Mouse (Mus musculus) neural tube, embryonic 11.5 days (tissue): Measurements from ENCODE around the gene Mapk3. TPM values are rescaled to one million over a fixed set of nuclear protein-coding genes. Genes with fewer than 3 reads are reported as not detected.

Source experiments
- ATAC-seq: fragments of 200-750 bp; cut with Nextera tagmentation; 2 replicates; pipeline ENCODE4 v1.8.0; 2017; ENCODE audit warnings: moderate number of reproducible peaks, mild to moderate bottlenecking, moderate TSS enrichment, moderate library complexity; ENCODE audit not compliant: insufficient read depth, low FRiP score, low TSS enrichment
- DNase-seq: peaks from one replicate; pipeline ENCODE4 v3.0.0-alpha.2; 2015; ENCODE audit warnings: low spot score
- H3K27ac ChIP-seq: fragments of 300-500 bp; sonication (generic); 2 replicates; pipeline ENCODE4 v1.5.1; 2014; ENCODE audit warnings: low read depth, mild to moderate bottlenecking, low read length
- H3K27me3 ChIP-seq: fragments of 300-500 bp; sonication (generic); 2 replicates; pipeline ENCODE4 v1.6.1; 2014; ENCODE audit warnings: mild to moderate bottlenecking, low read length, mixed read lengths; ENCODE audit not compliant: control insufficient read depth, insufficient read depth
- H3K36me3 ChIP-seq: fragments of 300-500 bp; sonication (generic); 2 replicates; pipeline ENCODE4 v1.6.1; 2014; ENCODE audit warnings: mild to moderate bottlenecking, low read length, moderate library complexity, mixed read lengths; ENCODE audit not compliant: control insufficient read depth, insufficient read depth
- H3K4me1 ChIP-seq: fragments of 300-500 bp; sonication (generic); 2 replicates; pipeline ENCODE4 v1.6.1; 2014; ENCODE audit warnings: low read length, mixed read lengths; ENCODE audit not compliant: control insufficient read depth, insufficient read depth
- H3K4me2 ChIP-seq: fragments of 300-500 bp; sonication (generic); 2 replicates; pipeline ENCODE4 v1.6.1; 2014; ENCODE audit warnings: low read depth, mild to moderate bottlenecking, moderate library complexity
- H3K4me3 ChIP-seq: fragments of 300-500 bp; sonication (generic); 2 replicates; pipeline ENCODE4 v1.5.1; 2014; ENCODE audit warnings: low read depth, low read length
- H3K9ac ChIP-seq: fragments of 300-500 bp; sonication (generic); 2 replicates; pipeline ENCODE4 v1.6.1; 2014; ENCODE audit warnings: mild to moderate bottlenecking, low read length
- H3K9me3 ChIP-seq: fragments of 300-500 bp; sonication (generic); 2 replicates; pipeline ENCODE4 v1.6.1; 2016; ENCODE audit warnings: low read length; ENCODE audit not compliant: control insufficient read depth
- WGBS: fragments of 180-500 bp; shearing (Covaris S2); extraction: QIAGEN DNeasy Blood & Tissue Kit; methylation state at CpG from one replicate; pipeline ENCODE4 v1.1.7; 2014; 5-methylcytosine and 5-hydroxymethylcytosine counted together
- polyA plus RNA-seq: library from polyadenylated mRNA; unstranded; fragments of >200 nt; fragmentation: Nextera tagmentation; extraction: Ambion mirVana; gene quantifications from 2 replicates; pipeline ENCODE4 v1.2.1, GENCODE M21; 2014

Gene Mapk3
- polyA plus RNA-seq, 1 experiment from 2014 or later, result 55.3 TPM

DNA sequence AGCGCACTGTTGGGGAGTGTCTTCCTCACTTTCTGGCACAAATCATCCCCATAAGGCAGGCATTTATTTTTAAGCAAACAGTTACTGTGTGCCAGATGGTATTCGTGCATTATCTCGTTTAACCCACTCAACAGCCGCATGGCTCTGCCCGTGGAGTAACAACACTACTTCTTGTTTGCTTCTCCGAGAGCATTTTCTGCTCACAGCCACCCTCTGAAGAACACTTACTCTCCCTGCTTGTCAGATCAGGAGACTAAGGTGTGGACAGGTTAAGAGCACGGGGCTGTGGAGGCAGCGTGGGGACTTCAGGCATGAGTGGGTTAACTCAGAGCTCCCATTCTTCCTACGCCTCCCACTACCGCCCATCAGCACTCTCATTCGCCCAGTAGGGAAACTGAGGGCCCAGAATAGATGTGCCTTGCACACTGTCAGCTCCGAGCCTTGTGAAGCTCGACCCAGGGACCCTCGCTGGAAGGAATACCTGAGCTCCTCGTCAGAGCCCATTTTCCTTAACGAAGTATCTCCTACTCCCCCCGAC, 3.1 kb downstream of the Mapk3 start:
- no peaks in the 10 kb centered on the region for H3K27me3 ChIP-seq
- no peak overlapping the region for H3K4me2 ChIP-seq
- no peak for ATAC-seq
- no peaks in the 10 kb centered on the region; the same call in 1 of the 2 replicates for H3K36me3 ChIP-seq
- H3K4me3 ChIP-seq, result no peak overlapping the region
- H3K4me1 ChIP-seq, result 0 out of 2 replicates have a peak, but pooled peaks cover 2% of the 10 kb centered on the region
- H3K27ac ChIP-seq, result no peak overlapping the region
- DNase-seq, result no peak
- H3K9me3 ChIP-seq, result no peaks in the 10 kb centered on the region
- 85% methylated on average over 17 of the region's 17 CpGs for WGBS
- no peak overlapping the region for H3K9ac ChIP-seq

DNA sequence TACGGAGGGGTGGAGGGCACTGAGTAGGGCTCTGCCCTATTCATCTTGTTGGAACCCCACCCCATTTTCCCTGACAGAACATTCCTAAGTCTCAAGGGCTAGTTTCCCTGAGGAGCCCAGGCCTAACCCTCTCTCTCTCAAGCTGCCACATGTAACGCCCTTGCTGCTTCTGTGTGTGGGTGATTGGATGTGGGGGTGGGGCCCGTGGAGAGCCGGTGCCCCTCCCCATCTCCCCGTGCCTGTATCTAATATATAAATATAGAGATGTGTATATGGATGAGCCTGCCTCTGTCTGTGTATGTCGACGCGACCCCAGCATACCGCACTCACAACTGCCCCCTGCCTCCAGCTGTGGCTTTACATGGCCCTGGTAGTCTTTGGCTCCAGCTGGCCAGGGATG, 6.1 kb downstream of the Mapk3 start:
- H3K4me1 ChIP-seq, result 0 out of 2 replicates have a peak, but pooled peaks cover 2% of the 10 kb centered on the region
- no peaks in the 10 kb centered on the region; the same call in 1 of the 2 replicates for H3K36me3 ChIP-seq
- H3K27ac ChIP-seq, result no peak overlapping the region
- WGBS, result 91% methylated on average over 9 of the region's 9 CpGs
- no peak overlapping the region for H3K4me2 ChIP-seq
- ATAC-seq (no peak), DNase-seq (no peak)
- H3K9me3 ChIP-seq, result no peaks in the 10 kb centered on the region
- no peak overlapping the region for H3K9ac ChIP-seq
- H3K27me3 ChIP-seq, result no peaks in the 10 kb centered on the region
- H3K4me3 ChIP-seq, result no peak overlapping the region

DNA sequence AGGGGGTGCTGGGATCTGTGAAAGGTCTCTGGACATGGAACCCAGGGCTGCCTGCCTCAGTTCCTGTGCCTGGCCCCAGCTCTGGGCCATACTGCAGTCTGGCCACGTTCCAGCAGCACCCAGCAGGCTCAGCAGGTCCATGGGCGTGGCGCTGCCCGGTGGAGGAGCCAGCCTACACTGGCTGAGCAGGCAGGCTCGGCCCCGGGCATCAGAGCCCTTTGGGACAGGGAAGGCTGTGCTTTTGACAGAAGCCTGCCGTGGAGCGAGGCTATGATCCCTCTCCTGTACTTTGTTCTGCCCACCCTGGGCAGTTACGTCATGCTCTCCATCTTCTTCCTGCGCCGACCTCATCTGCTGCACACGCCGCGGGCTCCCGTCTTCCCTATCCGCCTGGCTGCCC, 6.8 kb downstream of the Mapk3 start, which contains the start of gene Gdpd3:
Gene Gdpd3, plus strand, starts transcription at position 134 of the 400 bp plus-strand sequence.
- Histone ChIP-seq H3K4me3 (no peak within 1 kb of the TSS), H3K27ac (no peak within 1 kb of the TSS), H3K4me2 (no peak within 1 kb of the TSS), H3K4me1 (no peaks in the 10 kb centered on the region), H3K36me3 (no peaks in the 10 kb centered on the region; the same call in 1 of the 2 replicates), H3K9me3 (no peaks in the 10 kb centered on the region), H3K27me3 (no peaks in the 10 kb centered on the region), H3K9ac (no peak within 1 kb of the TSS)
- 94% methylated on average over 16 of the region's 16 CpGs for WGBS
- no peak for DNase-seq
- ATAC-seq, result no peak

DNA sequence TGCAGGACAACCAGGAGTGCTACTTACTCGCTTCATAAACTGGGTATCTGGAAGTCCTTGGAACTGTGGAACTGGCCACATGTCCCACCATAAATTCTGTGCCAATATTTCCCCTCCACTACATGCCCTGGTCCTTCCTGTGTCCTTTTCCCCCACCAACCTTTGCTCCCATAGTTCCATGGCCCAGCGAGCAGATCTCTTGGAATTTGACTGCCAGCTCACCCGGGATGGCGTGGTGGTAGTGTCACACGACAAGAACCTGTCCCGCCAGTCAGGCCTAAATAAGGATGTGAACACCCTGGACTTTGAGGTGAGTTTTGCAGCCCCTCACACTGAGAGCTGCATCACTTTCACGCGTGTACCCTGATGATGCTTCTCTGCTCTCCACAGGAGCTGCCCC, 7.6 kb downstream of the Mapk3 start:
- no peak overlapping the region for H3K4me2 ChIP-seq
- H3K27ac ChIP-seq, result no peak overlapping the region
- DNase-seq (no peak), ATAC-seq (no peak)
- no peaks in the 10 kb centered on the region for H3K4me1 ChIP-seq
- no peaks in the 10 kb centered on the region; the same call in 1 of the 2 replicates for H3K36me3 ChIP-seq
- H3K27me3 ChIP-seq, result no peaks in the 10 kb centered on the region
- no peaks in the 10 kb centered on the region for H3K9me3 ChIP-seq
- H3K9ac ChIP-seq, result no peak overlapping the region
- WGBS, result 93% methylated on average over 8 of the region's 8 CpGs
- no peak overlapping the region for H3K4me3 ChIP-seq

DNA sequence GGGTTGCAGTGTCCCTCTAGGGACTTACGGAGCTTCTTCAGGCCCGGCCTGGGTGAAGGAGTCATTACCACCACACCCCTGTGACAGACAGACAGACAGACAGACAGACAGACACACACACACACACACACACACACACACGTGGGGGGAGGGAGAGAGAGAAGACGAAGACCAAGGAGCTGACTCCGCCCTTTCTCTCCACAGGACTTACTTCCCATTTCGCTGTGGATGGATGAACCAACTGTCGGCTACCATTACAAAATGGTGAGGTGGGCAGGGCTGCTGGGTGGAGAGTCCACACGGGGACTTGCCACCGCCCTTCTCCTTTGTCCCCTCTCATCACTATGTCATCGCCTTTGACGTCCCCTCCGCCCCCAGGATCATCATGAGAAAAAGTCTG, 11.4 kb downstream of the Mapk3 start:
- no peaks in the 10 kb centered on the region for H3K36me3 ChIP-seq
- no peak overlapping the region for H3K4me3 ChIP-seq
- no peak overlapping the region for H3K9ac ChIP-seq
- no peaks in the 10 kb centered on the region for H3K27me3 ChIP-seq
- no peaks in the 10 kb centered on the region for H3K9me3 ChIP-seq
- H3K4me1 ChIP-seq, result peaks cover 2% of the 10 kb centered on the region
- no peak overlapping the region for H3K4me2 ChIP-seq
- WGBS, result 81% methylated on average over 12 of the region's 12 CpGs
- no peak for DNase-seq
- no peak for ATAC-seq
- H3K27ac ChIP-seq, result no peak overlapping the region

DNA sequence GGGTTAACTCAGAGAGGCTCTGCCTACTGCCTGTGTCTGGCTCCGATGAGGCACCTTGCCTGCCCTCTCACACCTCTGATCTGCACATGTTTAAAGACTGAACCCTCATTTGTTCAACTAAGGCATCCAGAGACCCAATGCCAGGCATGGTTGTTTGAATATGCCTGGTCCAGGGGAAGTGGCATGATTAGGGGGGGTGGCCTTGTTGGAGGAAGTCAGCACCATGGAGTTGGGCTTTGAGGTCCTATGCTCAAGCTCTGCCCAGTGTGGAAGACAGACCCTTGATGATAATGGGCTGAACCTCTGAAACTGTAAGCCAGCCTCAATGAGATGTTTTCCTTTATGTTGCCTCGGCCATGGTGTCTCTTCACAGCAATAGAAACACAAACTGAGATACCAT, 13.9 kb downstream of the Mapk3 start:
- DNase-seq (no peak), ATAC-seq (no peak)
- Histone ChIP-seq H3K27me3 (no peaks in the 10 kb centered on the region), H3K9me3 (no peaks in the 10 kb centered on the region), H3K36me3 (no peaks in the 10 kb centered on the region), H3K4me3 (no peak overlapping the region), H3K27ac (no peak overlapping the region), H3K4me1 (peaks cover 13% of the 10 kb centered on the region), H3K4me2 (no peak overlapping the region), H3K9ac (no peak overlapping the region)
- 70% methylated on average over 2 of the region's 2 CpGs for WGBS

DNA sequence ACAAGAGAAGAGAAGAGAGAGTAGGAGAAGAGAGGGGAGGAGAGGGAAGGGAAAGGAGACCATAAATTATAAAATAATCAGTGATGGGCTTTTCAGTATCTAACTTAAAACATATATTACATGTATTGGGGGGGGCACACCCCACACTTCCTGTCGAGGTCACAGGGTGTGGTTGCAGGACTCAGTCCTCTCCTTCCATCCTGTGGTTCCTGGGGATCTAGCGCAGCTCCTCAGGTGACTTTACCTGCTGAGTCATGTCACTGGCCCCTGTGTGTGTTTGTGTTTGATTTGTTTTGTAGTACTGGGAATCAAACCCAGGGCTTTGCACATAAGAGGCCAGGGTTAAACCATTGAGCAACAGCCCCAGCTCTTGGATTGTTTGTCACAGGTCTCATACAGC, 15.1 kb downstream of the Mapk3 start:
- 71% methylated on average over 2 of the region's 2 CpGs for WGBS
- no peak for DNase-seq
- no peak overlapping the region for H3K9ac ChIP-seq
- no peaks in the 10 kb centered on the region for H3K27me3 ChIP-seq
- H3K4me1 ChIP-seq, result peaks cover 13% of the 10 kb centered on the region
- ATAC-seq, result no peak
- no peak overlapping the region for H3K4me2 ChIP-seq
- H3K36me3 ChIP-seq, result no peaks in the 10 kb centered on the region
- H3K9me3 ChIP-seq, result no peaks in the 10 kb centered on the region
- H3K27ac ChIP-seq, result no peak overlapping the region
- no peak overlapping the region for H3K4me3 ChIP-seq

DNA sequence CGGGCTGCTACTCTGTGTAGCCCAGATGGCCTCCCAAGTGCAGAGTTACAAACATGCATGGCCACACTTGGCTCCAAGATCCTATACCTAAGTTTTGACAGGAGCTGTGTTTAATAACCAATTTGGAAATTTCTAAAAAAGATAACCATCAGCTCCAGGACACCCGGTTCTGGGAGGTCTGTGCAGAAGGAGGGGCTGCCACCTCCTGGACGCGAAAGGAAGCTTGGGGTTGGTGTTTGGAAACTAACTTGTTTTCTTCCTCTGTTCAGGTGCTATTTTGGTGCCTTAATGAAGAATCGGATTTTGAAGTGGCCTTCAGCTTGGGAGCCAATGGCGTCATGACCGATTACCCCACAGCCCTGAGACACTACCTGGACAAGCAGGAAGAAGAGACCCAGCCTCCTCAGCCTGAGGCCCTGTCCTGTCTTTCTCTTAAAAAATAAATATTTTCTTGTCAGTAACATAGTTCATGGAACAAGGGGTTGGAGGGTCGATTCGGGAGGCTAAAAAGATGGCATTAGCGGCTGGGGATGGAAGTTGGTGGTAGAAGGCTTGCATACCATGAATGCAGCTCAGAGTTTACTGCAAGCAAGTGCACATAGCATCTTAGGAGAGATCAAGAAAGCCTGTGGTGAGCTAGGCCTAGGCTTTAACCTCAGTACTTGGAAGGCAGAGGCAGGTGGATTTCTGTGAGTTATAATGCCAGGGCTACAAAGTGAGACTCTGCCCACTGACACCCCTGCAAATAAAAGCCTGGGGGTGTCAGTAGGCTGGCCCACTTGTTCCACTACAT, 16.0 kb downstream of the Mapk3 start:
- WGBS, result 88% methylated on average over 10 of the region's 10 CpGs
- no peaks in the 10 kb centered on the region for H3K27me3 ChIP-seq
- H3K4me1 ChIP-seq, result peaks cover 16% of the 10 kb centered on the region
- no peak for ATAC-seq
- H3K4me3 ChIP-seq, result no peak overlapping the region
- no peak overlapping the region for H3K4me2 ChIP-seq
- no peaks in the 10 kb centered on the region for H3K9me3 ChIP-seq
- H3K9ac ChIP-seq, result no peak overlapping the region
- no peak for DNase-seq
- H3K36me3 ChIP-seq, result no peaks in the 10 kb centered on the region
- H3K27ac ChIP-seq, result peak overlapping the region; percentile 77; the same call in 1 of the 2 replicates

DNA sequence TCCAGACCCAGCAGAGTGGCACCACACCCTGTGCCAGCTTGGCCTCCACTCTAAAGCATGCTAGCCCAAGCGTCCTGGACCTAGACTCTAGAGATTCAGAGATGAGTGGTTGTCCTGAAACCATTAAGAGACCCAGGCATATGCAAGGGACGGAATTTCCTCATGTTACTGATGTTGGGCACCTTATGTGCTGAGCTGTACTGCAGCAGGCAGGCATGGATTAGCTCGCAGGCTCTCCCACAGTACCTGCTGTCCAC, 16.5 kb downstream of the Mapk3 start:
- Histone ChIP-seq H3K27ac (peak overlapping the region; percentile 77), H3K27me3 (no peaks in the 10 kb centered on the region), H3K9me3 (no peaks in the 10 kb centered on the region), H3K9ac (peak overlapping the region; percentile 82; the same call in 1 of the 2 replicates), H3K4me2 (peak overlapping the region; percentile 89), H3K4me3 (no peak overlapping the region), H3K4me1 (peaks cover 16% of the 10 kb centered on the region), H3K36me3 (no peaks in the 10 kb centered on the region)
- no peak for ATAC-seq
- DNase-seq, result no peak
- WGBS, result 71% methylated on average over 3 of the region's 3 CpGs
